Mouse (Mus musculus) myocyte (in vitro differentiated cells): ENCODE measurements around the gene Spink2. TPM values are rescaled to one million over a fixed set of nuclear protein-coding genes. Genes with fewer than 3 reads are reported as not detected.
"Not testable (repeated sequence)": the region's sequence is repeated elsewhere in the genome, so short reads cannot be mapped to it uniquely, and the experiment has no call there.

ENCODE experiments used
- H3K27me3 ChIP-seq: one replicate; pipeline ENCODE4 v1.6.1; 2011; ENCODE audit not compliant: control insufficient read depth, insufficient read depth, insufficient read length
- H3K36me3 ChIP-seq: one replicate; pipeline ENCODE4 v1.6.1; 2011; ENCODE audit not compliant: control insufficient read depth, insufficient read depth
- H3K4me2 ChIP-seq: one replicate; pipeline ENCODE4 v1.6.1; 2011; ENCODE audit warnings: low read depth, control low read depth
- H3K4me3 ChIP-seq: one replicate; pipeline ENCODE4 v1.5.1; 2011; ENCODE audit warnings: mild to moderate bottlenecking, control low read depth, moderate library complexity
- H3K79me2 ChIP-seq: one replicate; pipeline ENCODE4 v1.6.1; 2011; ENCODE audit not compliant: control insufficient read depth, insufficient read depth
- H3ac ChIP-seq: one replicate; pipeline ENCODE4 v1.6.1; 2011; ENCODE audit not compliant: control insufficient read depth, insufficient read length
- CEBPB ChIP-seq: IDR thresholded peaks from 2 replicates; pipeline ENCODE4 v1.6.1; 2011; ENCODE audit warnings: mild to moderate bottlenecking, moderate library complexity; ENCODE audit not compliant: poor library complexity, insufficient read depth, severe bottlenecking
- E2F4 ChIP-seq: IDR thresholded peaks from one replicate; pipeline ENCODE4 v1.6.1; 2011; ENCODE audit warnings: mild to moderate bottlenecking, control low read depth, moderate library complexity; ENCODE audit not compliant: insufficient read depth
- MAX ChIP-seq: IDR thresholded peaks from one replicate; pipeline ENCODE4 v1.6.1; 2011; ENCODE audit warnings: low read depth, mild to moderate bottlenecking, control low read depth
- MYOD1 ChIP-seq, 3 experiments: IDR thresholded peaks; one replicate each; pipeline ENCODE4 v1.6.1; 2011; ENCODE audit warnings: control low read depth in 2 of 3, low read depth in 2 of 3, mild to moderate bottlenecking in 2 of 3, moderate library complexity in 1 of 3; ENCODE audit not compliant: insufficient read length in 2 of 3, control insufficient read depth in 1 of 3
- MYOG ChIP-seq, 3 experiments: IDR thresholded peaks; one replicate each; pipeline ENCODE4 v1.6.1; 2011; ENCODE audit warnings: control low read depth in 2 of 3, low read depth in 2 of 3, mild to moderate bottlenecking in 2 of 3; ENCODE audit not compliant: insufficient read length in 2 of 3, control insufficient read depth in 1 of 3, insufficient read depth in 1 of 3
- POLR2A ChIP-seq: IDR thresholded peaks from one replicate; pipeline ENCODE4 v1.6.1; 2011; ENCODE audit warnings: low read depth, mild to moderate bottlenecking, control low read depth, moderate library complexity; ENCODE audit not compliant: insufficient read length
- POLR2AphosphoS2 ChIP-seq: IDR thresholded peaks from one replicate; pipeline ENCODE4 v1.6.1; 2011; ENCODE audit warnings: low read depth, control low read depth; ENCODE audit not compliant: insufficient read length
- REST ChIP-seq: IDR thresholded peaks from one replicate; pipeline ENCODE4 v1.6.1; 2011; ENCODE audit warnings: mild to moderate bottlenecking, control low read depth, moderate library complexity; ENCODE audit not compliant: insufficient read depth, insufficient read length
- SRF ChIP-seq: IDR thresholded peaks from one replicate; pipeline ENCODE4 v1.6.1; 2011; ENCODE audit warnings: low read depth; ENCODE audit not compliant: control insufficient read depth, insufficient read length
- TCF12 ChIP-seq: IDR thresholded peaks from one replicate; pipeline ENCODE4 v1.6.1; 2011; ENCODE audit warnings: mild to moderate bottlenecking, control low read depth; ENCODE audit not compliant: poor library complexity, insufficient read depth, severe bottlenecking
- TCF3 ChIP-seq: IDR thresholded peaks from one replicate; pipeline ENCODE4 v1.6.1; 2011; ENCODE audit warnings: low read depth, control low read depth; ENCODE audit not compliant: insufficient read length
- USF1 ChIP-seq: IDR thresholded peaks from one replicate; pipeline ENCODE4 v1.6.1; 2011; ENCODE audit warnings: low read depth, mild to moderate bottlenecking, control low read depth, moderate library complexity
- polyA plus RNA-seq: library from polyadenylated mRNA; unstranded; fragments of >200 nt; fragmentation: generic; extraction: Trizol; gene quantifications from one replicate; pipeline ENCODE4 v1.2.1, GENCODE M21; 2012; ENCODE audit warnings: missing spikeins

The Spink2 gene
- polyA plus RNA-seq, 1 experiment, result not detected

GRCm38 (mm10) chr5:77188738-77189137 lies 22.5 kb downstream of the Spink2 start:
- Histone ChIP-seq H3ac (no peak overlapping the region), H3K79me2 (no peaks in the 10 kb centered on the region), H3K4me2 (no peak overlapping the region), H3K36me3 (no peaks in the 10 kb centered on the region), H3K27me3 (no peaks in the 10 kb centered on the region), H3K4me3 (no peak overlapping the region)
- no peak for TF ChIP-seq POLR2A
- no peak for TF ChIP-seq MYOG (IDR thresholded peaks at IDR 0.05; ENCODE audit: control insufficient read depth in 1 of 3, insufficient read depth in 1 of 3, insufficient read length in 2 of 3, low read depth in 2 of 3)
- TF ChIP-seq CEBPB, result no peak
- no peak for TF ChIP-seq USF1
- TF ChIP-seq E2F4, result no peak
- TF ChIP-seq REST, result no peak
- no peak for TF ChIP-seq TCF12
- TF ChIP-seq TCF3, result no peak
- no peak for TF ChIP-seq MYOD1 (IDR thresholded peaks at IDR 0.05; ENCODE audit: control insufficient read depth in 1 of 3, insufficient read length in 2 of 3, low read depth in 2 of 3)
- no peak for TF ChIP-seq POLR2AphosphoS2
- TF ChIP-seq SRF, result no peak
- no peak for TF ChIP-seq MAX

GRCm38 (mm10) chr5:77185351-77185750 lies 25.9 kb downstream of the Spink2 start:
- H3K36me3 ChIP-seq, result no peaks in the 10 kb centered on the region
- no peaks in the 10 kb centered on the region for H3K27me3 ChIP-seq
- no peak overlapping the region for H3K4me2 ChIP-seq
- no peak overlapping the region for H3ac ChIP-seq
- TF ChIP-seq USF1 (no peak), TCF12 (no peak), MYOG (IDR thresholded peaks at IDR 0.05; ENCODE audit: control insufficient read depth in 1 of 3, insufficient read depth in 1 of 3, insufficient read length in 2 of 3, low read depth in 2 of 3) (no peak), REST (no peak)
- H3K4me3 ChIP-seq, result no peak overlapping the region
- H3K79me2 ChIP-seq, result no peaks in the 10 kb centered on the region

GRCm38 (mm10) chr5:77183876-77184275 lies 27.4 kb downstream of the Spink2 start:
- not testable (repeated sequence) for H3K79me2 ChIP-seq, H3K4me3 ChIP-seq, H3K4me2 ChIP-seq, H3ac ChIP-seq, H3K27me3 ChIP-seq, H3K36me3 ChIP-seq

- TF ChIP-seq CEBPB, result no peak
- TF ChIP-seq POLR2A, result no peak
- TF ChIP-seq MYOD1 (IDR thresholded peaks at IDR 0.05; ENCODE audit: control insufficient read depth in 1 of 3, insufficient read length in 2 of 3, low read depth in 2 of 3), result no peak
- no peak for TF ChIP-seq TCF3
- TF ChIP-seq USF1, result no peak
- TF ChIP-seq MYOG (IDR thresholded peaks at IDR 0.05; ENCODE audit: control insufficient read depth in 1 of 3, insufficient read depth in 1 of 3, insufficient read length in 2 of 3, low read depth in 2 of 3), result no peak
- no peak for TF ChIP-seq E2F4
- no peak for TF ChIP-seq TCF12
- TF ChIP-seq SRF, result no peak
- no peak for TF ChIP-seq REST
- TF ChIP-seq MAX, result no peak
- H3K4me3 ChIP-seq, result no peak overlapping the region
- no peaks in the 10 kb centered on the region for H3K79me2 ChIP-seq
- H3K27me3 ChIP-seq, result no peaks in the 10 kb centered on the region
- no peak overlapping the region for H3ac ChIP-seq
- H3K36me3 ChIP-seq, result no peaks in the 10 kb centered on the region
- no peak overlapping the region for H3K4me2 ChIP-seq
Measured at GRCm38 (mm10) chr5:77183338-77183737, 27.9 kb downstream of the Spink2 start.

- H3ac ChIP-seq, result no peak overlapping the region
Measured at GRCm38 (mm10) chr5:77181508-77181907, 29.8 kb downstream of the Spink2 start.

More at GRCm38 (mm10) chr5:77181508-77181907, 29.8 kb downstream of the Spink2 start:
- no peaks in the 10 kb centered on the region for H3K27me3 ChIP-seq
- no peak overlapping the region for H3K4me2 ChIP-seq
- H3K36me3 ChIP-seq, result no peaks in the 10 kb centered on the region
- no peak overlapping the region for H3K4me3 ChIP-seq
- H3K79me2 ChIP-seq, result no peaks in the 10 kb centered on the region
- TF ChIP-seq MYOD1 (IDR thresholded peaks at IDR 0.05; ENCODE audit: control insufficient read depth in 1 of 3, insufficient read length in 2 of 3, low read depth in 2 of 3), result no peak
- TF ChIP-seq USF1, result no peak
- TF ChIP-seq CEBPB, result no peak
- TF ChIP-seq TCF3, result no peak
- no peak for TF ChIP-seq TCF12
- no peak for TF ChIP-seq MAX
- TF ChIP-seq MYOG (IDR thresholded peaks at IDR 0.05; ENCODE audit: control insufficient read depth in 1 of 3, insufficient read depth in 1 of 3, insufficient read length in 2 of 3, low read depth in 2 of 3), result no peak
- TF ChIP-seq REST, result no peak
- TF ChIP-seq SRF, result no peak
- no peak for TF ChIP-seq POLR2AphosphoS2
- TF ChIP-seq POLR2A, result no peak
- no peak for TF ChIP-seq E2F4
